Mouse (Mus musculus): ENCODE results near the gene Ift57. TPM values are rescaled to one million over a fixed set of nuclear protein-coding genes. Genes with fewer than 3 reads are reported as not detected.

Ift57 gene
- total RNA-seq, 1 experiment: 9.0 TPM

GRCm38 (mm10) chr16:49721678-49722077 lies 22.6 kb downstream of the Ift57 start:
- TF ChIP-seq CHD2 (IDR thresholded peaks at IDR 0.05; ENCODE audit: low read depth, low read length): no peak
- TF ChIP-seq ZNF384 (IDR thresholded peaks at IDR 0.05; ENCODE audit: low read depth, low read length): no peak
- TF ChIP-seq MAFK (IDR thresholded peaks at IDR 0.05; ENCODE audit: insufficient read depth, low read depth, low read length): no peak
- TF ChIP-seq ZC3H11A (IDR thresholded peaks at IDR 0.05; ENCODE audit: borderline replicate concordance, low read depth, low read length): no peak
- no peak for TF ChIP-seq HCFC1 (IDR thresholded peaks at IDR 0.05; ENCODE audit: borderline replicate concordance, insufficient read depth, low read length)
- in situ Hi-C loops (cut with MboI; ENCODE audit: low sequenced_read_pairs in 2 of 2, unreplicated experiment in 2 of 2): no loop called here
- DNase-seq (ENCODE audit: low read depth, low spot score): no peak

DNA sequence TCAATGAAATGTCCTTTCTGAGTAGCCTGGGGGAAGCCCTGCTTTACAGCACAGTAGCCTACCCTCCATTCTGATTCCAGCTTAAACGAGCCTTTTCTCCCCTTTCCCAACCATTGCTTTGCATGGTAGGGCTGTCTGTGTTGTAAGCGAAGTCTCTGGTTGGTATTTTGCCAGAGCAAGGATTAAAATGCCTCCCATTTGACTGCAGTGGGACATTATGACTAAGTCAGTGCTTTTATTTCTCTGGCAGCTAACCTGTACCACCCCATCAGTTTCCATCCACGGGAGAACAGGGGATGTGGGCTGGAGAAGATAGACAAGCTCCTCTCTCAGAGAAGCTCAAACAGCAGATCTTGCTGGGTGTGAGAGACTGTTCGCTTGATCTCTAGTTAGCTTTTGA lies 24.2 kb downstream of the Ift57 start:
- Histone ChIP-seq H3K9ac (ENCODE audit: insufficient read depth, low read depth, low read length, poor library complexity, severe bottlenecking) (no peak overlapping the region), H3K4me1 (ENCODE audit: control insufficient read depth in 2 of 2, insufficient read depth in 2 of 2, low read length in 2 of 2, poor library complexity in 1 of 2) (peaks cover 2% of the 10 kb centered on the region in 2 experiments; a peak in 1 of 4 replicates), H3K27ac (ENCODE audit: insufficient read depth, low read depth, low read length, poor library complexity, severe bottlenecking) (no peak overlapping the region), H3K9me3 (ENCODE audit: control insufficient read depth, insufficient read depth, low read depth, low read length) (no peaks in the 10 kb centered on the region), H3K4me3 (ENCODE audit: insufficient read depth in 1 of 2, low read depth in 1 of 2, low read length in 2 of 2, poor library complexity in 1 of 2, severe bottlenecking in 1 of 2) (no peak overlapping the region), H3K36me3 (ENCODE audit: control insufficient read depth, insufficient read depth, low read length, poor library complexity, severe bottlenecking) (no peaks in the 10 kb centered on the region; the same call in 1 of the 2 replicates)
- TF ChIP-seq CHD2 (IDR thresholded peaks at IDR 0.05; ENCODE audit: low read depth, low read length) (no peak), ZC3H11A (IDR thresholded peaks at IDR 0.05; ENCODE audit: borderline replicate concordance, low read depth, low read length) (no peak), ZNF384 (IDR thresholded peaks at IDR 0.05; ENCODE audit: low read depth, low read length) (no peak), MAFK (IDR thresholded peaks at IDR 0.05; ENCODE audit: insufficient read depth, low read depth, low read length) (no peak)
- DNase-seq (ENCODE audit: low read depth, low spot score): no peak
- in situ Hi-C loops (cut with MboI; ENCODE audit: low sequenced_read_pairs in 2 of 2, unreplicated experiment in 2 of 2): no loop called here

More at GRCm38 (mm10) chr16:49721678-49722077, 22.6 kb downstream of the Ift57 start:
- peaks cover 2% of the 10 kb centered on the region in 2 experiments; a peak in 1 of 4 replicates for H3K4me1 ChIP-seq (ENCODE audit: control insufficient read depth in 2 of 2, insufficient read depth in 2 of 2, low read length in 2 of 2, poor library complexity in 1 of 2)
- no peaks in the 10 kb centered on the region; the same call in 1 of the 2 replicates for H3K36me3 ChIP-seq (ENCODE audit: control insufficient read depth, insufficient read depth, low read length, poor library complexity, severe bottlenecking)
- H3K4me3 ChIP-seq (ENCODE audit: insufficient read depth in 1 of 2, low read depth in 1 of 2, low read length in 2 of 2, poor library complexity in 1 of 2, severe bottlenecking in 1 of 2): no peak overlapping the region
- no peak overlapping the region for H3K27ac ChIP-seq (ENCODE audit: insufficient read depth, low read depth, low read length, poor library complexity, severe bottlenecking)
- no peak overlapping the region for H3K9ac ChIP-seq (ENCODE audit: insufficient read depth, low read depth, low read length, poor library complexity, severe bottlenecking)
- no peaks in the 10 kb centered on the region for H3K9me3 ChIP-seq (ENCODE audit: control insufficient read depth, insufficient read depth, low read depth, low read length)

GRCm38 (mm10) chr16:49724232-49724631 lies 25.2 kb downstream of the Ift57 start:
- TF ChIP-seq ZC3H11A (IDR thresholded peaks at IDR 0.05; ENCODE audit: borderline replicate concordance, low read depth, low read length) (no peak), MAFK (IDR thresholded peaks at IDR 0.05; ENCODE audit: insufficient read depth, low read depth, low read length) (no peak), ZNF384 (IDR thresholded peaks at IDR 0.05; ENCODE audit: low read depth, low read length) (no peak), CHD2 (IDR thresholded peaks at IDR 0.05; ENCODE audit: low read depth, low read length) (no peak), HCFC1 (IDR thresholded peaks at IDR 0.05; ENCODE audit: borderline replicate concordance, insufficient read depth, low read length) (no peak)
- in situ Hi-C loops (cut with MboI; ENCODE audit: low sequenced_read_pairs in 2 of 2, unreplicated experiment in 2 of 2): no loop called here

GRCm38 (mm10) chr16:49724931-49725330 lies 25.9 kb downstream of the Ift57 start:
- H3K4me1 ChIP-seq (ENCODE audit: control insufficient read depth in 2 of 2, insufficient read depth in 2 of 2, low read length in 2 of 2, poor library complexity in 1 of 2): peaks cover 2% of the 10 kb centered on the region in 2 experiments; a peak in 1 of 4 replicates
- no peak overlapping the region for H3K27ac ChIP-seq (ENCODE audit: insufficient read depth, low read depth, low read length, poor library complexity, severe bottlenecking)
- no peak overlapping the region for H3K4me3 ChIP-seq (ENCODE audit: insufficient read depth in 1 of 2, low read depth in 1 of 2, low read length in 2 of 2, poor library complexity in 1 of 2, severe bottlenecking in 1 of 2)
- no peaks in the 10 kb centered on the region; the same call in 1 of the 2 replicates for H3K36me3 ChIP-seq (ENCODE audit: control insufficient read depth, insufficient read depth, low read length, poor library complexity, severe bottlenecking)
- no peaks in the 10 kb centered on the region for H3K9me3 ChIP-seq (ENCODE audit: control insufficient read depth, insufficient read depth, low read depth, low read length)
- in situ Hi-C loops (cut with MboI; ENCODE audit: low sequenced_read_pairs in 2 of 2, unreplicated experiment in 2 of 2): no loop called here
- no peak overlapping the region for H3K9ac ChIP-seq (ENCODE audit: insufficient read depth, low read depth, low read length, poor library complexity, severe bottlenecking)
- no peak for DNase-seq (ENCODE audit: low read depth, low spot score)
- TF ChIP-seq ZNF384 (IDR thresholded peaks at IDR 0.05; ENCODE audit: low read depth, low read length) (no peak), HCFC1 (IDR thresholded peaks at IDR 0.05; ENCODE audit: borderline replicate concordance, insufficient read depth, low read length) (no peak), ZC3H11A (IDR thresholded peaks at IDR 0.05; ENCODE audit: borderline replicate concordance, low read depth, low read length) (no peak), MAFK (IDR thresholded peaks at IDR 0.05; ENCODE audit: insufficient read depth, low read depth, low read length) (no peak), CHD2 (IDR thresholded peaks at IDR 0.05; ENCODE audit: low read depth, low read length) (no peak)

More at GRCm38 (mm10) chr16:49724232-49724631, 25.2 kb downstream of the Ift57 start:
- peaks cover 2% of the 10 kb centered on the region in 2 experiments; a peak in 1 of 4 replicates for H3K4me1 ChIP-seq (ENCODE audit: control insufficient read depth in 2 of 2, insufficient read depth in 2 of 2, low read length in 2 of 2, poor library complexity in 1 of 2)
- no peak overlapping the region for H3K4me3 ChIP-seq (ENCODE audit: insufficient read depth in 1 of 2, low read depth in 1 of 2, low read length in 2 of 2, poor library complexity in 1 of 2, severe bottlenecking in 1 of 2)
- DNase-seq (ENCODE audit: low read depth, low spot score): no peak
- H3K9ac ChIP-seq (ENCODE audit: insufficient read depth, low read depth, low read length, poor library complexity, severe bottlenecking): no peak overlapping the region
- H3K36me3 ChIP-seq (ENCODE audit: control insufficient read depth, insufficient read depth, low read length, poor library complexity, severe bottlenecking): no peaks in the 10 kb centered on the region; the same call in 1 of the 2 replicates
- H3K27ac ChIP-seq (ENCODE audit: insufficient read depth, low read depth, low read length, poor library complexity, severe bottlenecking): no peak overlapping the region
- H3K9me3 ChIP-seq (ENCODE audit: control insufficient read depth, insufficient read depth, low read depth, low read length): no peaks in the 10 kb centered on the region
